9 mouse cellular contexts compared by ENCODE assay signal in genomic region chr11:72066330-72066729, GRCm38 (mm10). TPM values are rescaled to one million over a fixed set of nuclear protein-coding genes. Genes with fewer than 3 reads are reported as not detected.
A peak's percentile ranks its signal among the peaks of the same experiment; 100 is the strongest.
DNase-seq lines count a peak whose midpoint lies in the region; ATAC-seq lines count a peak whose summit lies in the region.
"Had no signal": no experiment of that assay in that cellular context is flagged by ENCODE, and none has a peak within 500 bp of the region (broad histone marks: within the 10 kb centered on the region; RNA-seq: fewer than 3 reads in every experiment).

No protein-coding gene starts in this region.

- no peak overlapping the region for H3K9ac ChIP-seq in intestine, embryonic 14.5 days (ENCODE audit: low read length)
- H3K9ac ChIP-seq in intestine, embryonic 16.5 days (ENCODE audit: low read depth, low read length): no peak overlapping the region
- H3K9ac ChIP-seq: lung, embryonic 15.5 days had no signal

- peak; percentile 61 for DNase-seq in intestine, embryonic 14.5 days (ENCODE audit: low spot score)
- DNase-seq in ES-CJ7 (ENCODE audit: low read depth, low spot score): peak; percentile 78
- DNase-seq in cerebellum, postnatal 36 days: peak; percentile 55 to 60
- peak; percentile 34 to 59 for DNase-seq in lung, adult 18-20 months
- DNase-seq in urinary bladder, postnatal 10 days (ENCODE audit: low spot score): no peak
- DNase-seq in ovary, postnatal 10 days (ENCODE audit: low spot score): no peak
- DNase-seq in frontal cortex, postnatal 10 days (ENCODE audit: low spot score in 2 of 2): no peak

- WGBS in intestine, embryonic 14.5 days: 40% methylated on average over 6 of the region's 6 CpGs
- 40% methylated on average over 6 of the region's 6 CpGs for WGBS in intestine, embryonic 16.5 days

- no peak overlapping the region for H3K27ac ChIP-seq in intestine, embryonic 14.5 days (ENCODE audit: low read depth)
- H3K27ac ChIP-seq in intestine, embryonic 16.5 days (ENCODE audit: low read length): no peak overlapping the region
- H3K27ac ChIP-seq: lung, embryonic 15.5 days had no signal

- no peak overlapping the region for H3K4me3 ChIP-seq in intestine, embryonic 14.5 days (ENCODE audit: low read depth, low read length)
- H3K4me3 ChIP-seq in intestine, embryonic 16.5 days (ENCODE audit: low read length): no peak overlapping the region
- H3K4me3 ChIP-seq: lung, embryonic 15.5 days had no signal

- H3K4me1 ChIP-seq in intestine, embryonic 14.5 days (replicated peaks; ENCODE audit: control insufficient read depth, insufficient read depth, low read length): no peaks in the 10 kb centered on the region
- H3K4me1 ChIP-seq in intestine, embryonic 16.5 days (ENCODE audit: control insufficient read depth, insufficient read depth, low read length): no peaks in the 10 kb centered on the region
- H3K4me1 ChIP-seq: lung, embryonic 15.5 days had no signal

- no peak overlapping the region for H3K4me2 ChIP-seq in intestine, embryonic 14.5 days (ENCODE audit: low read length)
- H3K4me2 ChIP-seq in intestine, embryonic 16.5 days (ENCODE audit: low read depth, low read length): no peak overlapping the region
- H3K4me2 ChIP-seq: lung, embryonic 15.5 days had no signal

- no peaks in the 10 kb centered on the region for H3K27me3 ChIP-seq in intestine, embryonic 14.5 days (replicated peaks; ENCODE audit: control insufficient read depth, insufficient read depth, low read length)
- no peaks in the 10 kb centered on the region; the same call in 1 of the 2 replicates for H3K27me3 ChIP-seq in intestine, embryonic 16.5 days (replicated peaks; ENCODE audit: control insufficient read depth, insufficient read depth, low read length)
- H3K27me3 ChIP-seq: lung, embryonic 15.5 days had no signal

- no peak for ATAC-seq in intestine, embryonic 14.5 days (replicated peaks; ENCODE audit: low FRiP score, low TSS enrichment, low read depth)
- ATAC-seq in intestine, embryonic 16.5 days: no peak

- 0 out of 2 replicates have a peak, but pooled peaks cover 4% of the 10 kb centered on the region for H3K9me3 ChIP-seq in intestine, embryonic 14.5 days (ENCODE audit: control insufficient read depth, low read length)
- no peaks in the 10 kb centered on the region for H3K9me3 ChIP-seq in intestine, embryonic 16.5 days (ENCODE audit: control insufficient read depth, low read length)

- H3K36me3 ChIP-seq in intestine, embryonic 14.5 days (ENCODE audit: control insufficient read depth, insufficient read depth, low read length): no peaks in the 10 kb centered on the region
- H3K36me3 ChIP-seq in intestine, embryonic 16.5 days (ENCODE audit: control insufficient read depth, insufficient read depth, low read length): no peaks in the 10 kb centered on the region
- H3K36me3 ChIP-seq: lung, embryonic 15.5 days had no signal

RNA-seq across cellular contexts. Expression of gene Pimreg, which starts 24.5 kb away (rescaled TPM):
- 107 and 113 TPM in 2 replicates for polyA plus RNA-seq in intestine, embryonic 14.5 days (2014; fragmentation: Nextera tagmentation; extraction: Ambion mirVana)
- 61.4 and 76.9 TPM in 2 replicates for polyA plus RNA-seq in intestine, embryonic 16.5 days (2015; fragmentation: Nextera tagmentation; extraction: Ambion mirVana)

RNA-seq across cellular contexts. Expression of gene Aipl1, which starts 29.0 kb away (rescaled TPM):
- 0.27 and 0.30 TPM in 2 replicates for polyA plus RNA-seq in intestine, embryonic 14.5 days (2014; fragmentation: Nextera tagmentation; extraction: Ambion mirVana)
- 0.29 TPM in 2 replicates for polyA plus RNA-seq in intestine, embryonic 16.5 days (2015; fragmentation: Nextera tagmentation; extraction: Ambion mirVana)

Comparison
In these comparisons a context has a peak if more than half of its experiments do, and no peak if none do; other contexts are left out.
1. DNase-seq: peak in intestine, embryonic 14.5 days (single experiment), ES-CJ7 (single experiment), cerebellum, postnatal 36 days (2 of 2) and lung, adult 18-20 months (2 of 2); none in urinary bladder, postnatal 10 days (single experiment), ovary, postnatal 10 days (single experiment) and frontal cortex, postnatal 10 days (0 of 2).